Mouse (Mus musculus): Measurements from ENCODE around the gene Unkl. TPM values are rescaled to one million over a fixed set of nuclear protein-coding genes. Genes with fewer than 3 reads are reported as not detected.
A peak's percentile ranks its signal among the peaks of the same experiment; 100 is the strongest.

Gene Unkl
- polyA plus RNA-seq, 1 experiment from 2014 or later, result 6.5 TPM

DNA sequence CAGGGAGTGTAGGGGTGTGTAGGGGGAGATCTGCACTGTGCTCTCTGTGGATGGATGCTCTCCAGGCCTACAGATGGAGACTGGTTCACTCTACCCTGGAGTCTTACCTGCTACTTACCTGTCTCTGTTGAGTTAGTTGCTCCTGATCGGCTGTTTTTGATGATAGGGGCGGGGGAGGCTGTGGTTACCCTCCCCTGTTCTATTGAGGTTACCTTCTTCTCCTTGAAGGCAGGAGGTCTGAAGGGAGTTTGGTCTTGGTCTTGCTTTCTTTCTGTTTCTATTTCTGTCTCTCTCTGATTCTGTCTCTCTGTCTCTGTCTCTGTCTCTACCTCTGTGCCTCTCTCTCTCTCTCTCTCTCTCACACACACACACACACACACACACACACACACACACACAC lies 66.9 kb downstream of the Unkl start:
- Histone ChIP-seq H3K4me1 (replicated peaks; ENCODE audit: control insufficient read depth, insufficient read depth, low read length) (peaks cover 24% of the 10 kb centered on the region), H3K4me3 (ENCODE audit: low read depth, low read length) (no peak overlapping the region), H3K9me3 (ENCODE audit: control insufficient read depth, low read length) (no peaks in the 10 kb centered on the region), H3K27ac (ENCODE audit: low read depth, low read length) (no peak overlapping the region), H3K36me3 (ENCODE audit: control insufficient read depth, insufficient read depth, low read length) (peaks cover 3% of the 10 kb centered on the region; the same call in 1 of the 2 replicates), H3K27me3 (ENCODE audit: control insufficient read depth, insufficient read depth, low read length) (peaks cover 19% of the 10 kb centered on the region), H3K9ac (ENCODE audit: low read length) (no peak overlapping the region), H3K4me2 (ENCODE audit: low read depth, low read length, severe bottlenecking) (no peak overlapping the region)
- WGBS, result 72% methylated on average over 2 of the region's 2 CpGs
- DNase-seq (ENCODE audit: low spot score) (no peak), ATAC-seq (replicated peaks; ENCODE audit: low FRiP score) (no peak)

DNA sequence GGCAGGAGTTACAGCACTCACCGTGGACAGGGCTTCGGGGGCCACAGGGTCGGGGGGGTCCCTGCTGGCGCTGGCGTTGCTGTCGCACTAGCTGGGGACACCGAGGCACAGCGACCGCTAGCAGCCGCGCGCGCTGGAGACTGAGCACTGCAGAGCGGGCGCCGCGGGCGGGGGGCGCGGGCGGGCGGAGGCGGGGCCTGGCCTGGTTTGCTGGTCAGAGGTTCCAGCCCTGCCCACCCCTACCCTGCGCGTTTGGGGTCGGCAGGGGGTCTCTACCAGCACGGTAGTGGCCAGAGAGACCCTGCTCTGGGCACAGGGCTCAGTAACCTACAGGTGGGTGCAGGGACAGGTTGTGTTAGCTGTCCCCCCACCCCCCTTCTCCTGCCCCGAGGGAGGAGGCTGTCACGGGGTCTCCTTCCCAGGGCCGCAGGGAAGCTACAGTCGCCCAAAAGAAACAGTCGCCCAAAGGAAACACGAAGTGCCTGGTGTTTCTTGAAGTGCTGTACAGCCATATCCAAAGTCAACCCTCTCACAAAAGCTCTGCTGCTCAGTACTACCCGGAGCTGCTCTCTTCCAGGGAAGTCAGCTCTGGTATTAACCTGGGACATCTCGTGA lies 68.0 kb downstream of the Unkl start, which contains the start of gene Baiap3:
Gene Baiap3, minus strand, starts transcription at position 225 of the 615 bp plus-strand sequence.
- 4% methylated on average over 35 of the region's 35 CpGs for WGBS
- H3K36me3 ChIP-seq (ENCODE audit: control insufficient read depth, insufficient read depth, low read length), result peaks cover 3% of the 10 kb centered on the region; the same call in 1 of the 2 replicates
- DNase-seq (ENCODE audit: low spot score) (peak; percentile 74), ATAC-seq (replicated peaks; ENCODE audit: low FRiP score) (peak; percentile 63)
- peaks cover 24% of the 10 kb centered on the region for H3K4me1 ChIP-seq (replicated peaks; ENCODE audit: control insufficient read depth, insufficient read depth, low read length)
- no peak within 1 kb of the TSS for H3K27ac ChIP-seq (ENCODE audit: low read depth, low read length)
- H3K4me3 ChIP-seq (ENCODE audit: low read depth, low read length), result peak within 1 kb of the TSS; percentile 26
- peak within 1 kb of the TSS; percentile 23; the same call in 1 of the 2 replicates for H3K9ac ChIP-seq (ENCODE audit: low read length)
- H3K9me3 ChIP-seq (ENCODE audit: control insufficient read depth, low read length), result no peaks in the 10 kb centered on the region
- H3K4me2 ChIP-seq (ENCODE audit: low read depth, low read length, severe bottlenecking), result peak within 1 kb of the TSS; percentile 50
- peaks cover 19% of the 10 kb centered on the region for H3K27me3 ChIP-seq (ENCODE audit: control insufficient read depth, insufficient read depth, low read length)

DNA sequence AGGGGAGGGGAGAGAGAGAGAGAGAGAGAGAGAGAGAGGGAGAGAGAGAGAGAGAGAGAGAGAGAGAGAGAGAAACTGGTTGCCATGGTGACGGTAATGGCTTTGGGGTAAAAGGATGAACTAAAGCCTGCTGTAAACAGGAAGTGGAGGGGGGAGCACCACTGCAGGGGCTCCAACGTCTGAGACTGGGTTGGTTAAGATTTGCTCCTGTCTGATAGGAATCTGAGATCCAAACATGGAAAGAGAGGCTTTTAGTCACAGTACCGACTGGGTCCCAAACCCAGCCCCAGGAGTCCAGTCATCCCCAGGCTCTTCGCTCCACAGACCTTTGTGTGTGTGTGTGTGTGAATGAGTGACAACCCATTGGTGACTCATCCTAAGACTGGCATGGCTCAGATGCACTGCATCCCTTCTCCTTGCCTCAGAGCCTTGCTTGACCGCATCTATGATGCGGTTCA lies 69.6 kb downstream of the Unkl start:
- Histone ChIP-seq H3K4me3 (ENCODE audit: low read depth, low read length) (no peak overlapping the region), H3K4me1 (replicated peaks; ENCODE audit: control insufficient read depth, insufficient read depth, low read length) (peaks cover 21% of the 10 kb centered on the region), H3K9me3 (ENCODE audit: control insufficient read depth, low read length) (no peaks in the 10 kb centered on the region), H3K27me3 (ENCODE audit: control insufficient read depth, insufficient read depth, low read length) (peaks cover 19% of the 10 kb centered on the region), H3K27ac (ENCODE audit: low read depth, low read length) (no peak overlapping the region), H3K36me3 (ENCODE audit: control insufficient read depth, insufficient read depth, low read length) (peaks cover 8% of the 10 kb centered on the region), H3K9ac (ENCODE audit: low read length) (no peak overlapping the region), H3K4me2 (ENCODE audit: low read depth, low read length, severe bottlenecking) (no peak overlapping the region)
- DNase-seq (ENCODE audit: low spot score) (no peak), ATAC-seq (replicated peaks; ENCODE audit: low FRiP score) (no peak)
- whole genome bisulfite sequencing, result 69% methylated on average over 6 of the region's 6 CpGs

DNA sequence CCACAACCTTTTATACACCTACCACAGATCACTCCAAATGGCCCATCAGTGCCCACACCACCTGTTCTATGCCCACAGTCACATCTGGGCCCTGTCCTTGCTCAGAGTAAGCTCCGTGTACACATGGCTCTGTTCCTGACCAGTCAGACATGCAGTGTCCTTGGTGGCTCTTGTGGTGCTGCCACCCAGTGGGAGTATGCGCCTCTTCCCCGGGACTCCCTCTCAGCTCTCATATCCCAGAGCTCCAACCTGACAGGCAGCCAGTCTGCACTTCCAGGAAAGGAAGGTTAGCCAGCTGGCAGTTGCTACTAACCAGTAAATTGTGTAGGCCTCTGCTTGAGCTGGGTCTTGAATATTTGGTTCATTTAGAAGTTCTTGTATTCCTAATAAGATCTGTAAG lies 76.3 kb downstream of the Unkl start:
- WGBS, result 84% methylated on average over 3 of the region's 3 CpGs
- no peaks in the 10 kb centered on the region for H3K9me3 ChIP-seq (ENCODE audit: control insufficient read depth, low read length)
- ATAC-seq (replicated peaks; ENCODE audit: low FRiP score) (no peak), DNase-seq (ENCODE audit: low spot score) (no peak)
- no peak overlapping the region for H3K9ac ChIP-seq (ENCODE audit: low read length)
- peaks cover 51% of the 10 kb centered on the region for H3K36me3 ChIP-seq (ENCODE audit: control insufficient read depth, insufficient read depth, low read length)
- H3K27ac ChIP-seq (ENCODE audit: low read depth, low read length), result no peak overlapping the region
- H3K4me3 ChIP-seq (ENCODE audit: low read depth, low read length), result no peak overlapping the region
- H3K4me1 ChIP-seq (replicated peaks; ENCODE audit: control insufficient read depth, insufficient read depth, low read length), result no peaks in the 10 kb centered on the region
- no peak overlapping the region for H3K4me2 ChIP-seq (ENCODE audit: low read depth, low read length, severe bottlenecking)
- no peaks in the 10 kb centered on the region for H3K27me3 ChIP-seq (ENCODE audit: control insufficient read depth, insufficient read depth, low read length)

DNA sequence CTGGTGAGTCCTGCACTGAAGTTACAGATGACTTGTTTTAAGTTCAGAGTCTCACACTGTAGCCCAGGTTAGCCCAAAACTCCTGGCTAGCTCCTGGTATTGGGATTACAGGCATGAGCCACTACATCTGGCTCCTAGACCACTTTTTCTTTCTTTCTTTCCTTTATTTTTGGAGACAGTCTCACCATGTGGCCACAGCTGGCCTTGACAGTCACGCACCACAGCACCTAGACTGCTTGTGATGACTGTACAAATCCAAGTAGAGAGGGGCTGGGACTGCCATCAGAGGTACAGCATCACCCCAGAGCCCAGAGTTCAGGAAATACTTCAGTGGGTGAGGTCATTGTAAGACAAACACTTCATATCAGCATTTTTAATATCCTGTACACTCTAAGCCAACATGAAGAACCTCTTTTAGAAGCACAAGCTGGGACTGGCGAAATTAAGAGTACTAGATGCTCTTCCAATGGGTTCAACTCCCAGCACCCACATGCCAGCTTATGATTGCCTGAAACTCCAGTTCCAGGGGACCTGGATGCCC lies 82.7 kb downstream of the Unkl start:
- Histone ChIP-seq H3K4me2 (ENCODE audit: low read depth, low read length, severe bottlenecking) (peak overlapping the region; percentile 89), H3K36me3 (ENCODE audit: control insufficient read depth, insufficient read depth, low read length) (peaks cover 28% of the 10 kb centered on the region), H3K4me1 (replicated peaks; ENCODE audit: control insufficient read depth, insufficient read depth, low read length) (peaks cover 9% of the 10 kb centered on the region), H3K9ac (ENCODE audit: low read length) (peak overlapping the region; percentile 12; the same call in 1 of the 2 replicates), H3K27ac (ENCODE audit: low read depth, low read length) (no peak overlapping the region), H3K9me3 (ENCODE audit: control insufficient read depth, low read length) (no peaks in the 10 kb centered on the region), H3K27me3 (ENCODE audit: control insufficient read depth, insufficient read depth, low read length) (no peaks in the 10 kb centered on the region), H3K4me3 (ENCODE audit: low read depth, low read length) (peak overlapping the region; percentile 99)
- ATAC-seq (replicated peaks; ENCODE audit: low FRiP score) (no peak), DNase-seq (ENCODE audit: low spot score) (no peak)
- 88% methylated on average over 2 of the region's 2 CpGs for WGBS

DNA sequence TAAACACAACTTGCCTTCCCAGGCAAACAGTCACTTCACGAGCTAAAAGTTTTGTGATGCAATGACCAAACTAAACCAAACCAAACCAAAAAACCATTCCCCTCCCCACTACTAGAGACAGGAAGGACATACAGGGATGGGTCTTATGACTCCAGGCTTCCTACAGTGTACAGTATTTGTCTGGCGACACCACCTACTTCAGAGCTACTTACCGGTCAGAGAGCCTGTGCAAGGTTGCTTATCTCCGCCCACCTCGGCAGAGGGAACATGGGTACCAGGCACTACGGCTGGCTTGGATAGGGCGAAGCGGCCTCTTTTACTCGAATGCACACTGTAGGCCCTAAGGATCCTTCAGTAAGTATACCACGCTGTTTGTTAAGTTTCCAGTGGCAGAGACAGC lies 84.1 kb downstream of the Unkl start:
- Histone ChIP-seq H3K4me3 (ENCODE audit: low read depth, low read length) (peak overlapping the region; percentile 99), H3K4me2 (ENCODE audit: low read depth, low read length, severe bottlenecking) (peak overlapping the region; percentile 89), H3K27ac (ENCODE audit: low read depth, low read length) (peak overlapping the region; percentile 97; the same call in 1 of the 2 replicates), H3K36me3 (ENCODE audit: control insufficient read depth, insufficient read depth, low read length) (peaks cover 16% of the 10 kb centered on the region), H3K27me3 (ENCODE audit: control insufficient read depth, insufficient read depth, low read length) (no peaks in the 10 kb centered on the region), H3K9ac (ENCODE audit: low read length) (peak overlapping the region; percentile 100), H3K4me1 (replicated peaks; ENCODE audit: control insufficient read depth, insufficient read depth, low read length) (peaks cover 9% of the 10 kb centered on the region), H3K9me3 (ENCODE audit: control insufficient read depth, low read length) (no peaks in the 10 kb centered on the region)
- ATAC-seq (replicated peaks; ENCODE audit: low FRiP score), result no peak
- no peak for DNase-seq (ENCODE audit: low spot score)
- WGBS, result 1% methylated on average over 10 of the region's 10 CpGs

DNA sequence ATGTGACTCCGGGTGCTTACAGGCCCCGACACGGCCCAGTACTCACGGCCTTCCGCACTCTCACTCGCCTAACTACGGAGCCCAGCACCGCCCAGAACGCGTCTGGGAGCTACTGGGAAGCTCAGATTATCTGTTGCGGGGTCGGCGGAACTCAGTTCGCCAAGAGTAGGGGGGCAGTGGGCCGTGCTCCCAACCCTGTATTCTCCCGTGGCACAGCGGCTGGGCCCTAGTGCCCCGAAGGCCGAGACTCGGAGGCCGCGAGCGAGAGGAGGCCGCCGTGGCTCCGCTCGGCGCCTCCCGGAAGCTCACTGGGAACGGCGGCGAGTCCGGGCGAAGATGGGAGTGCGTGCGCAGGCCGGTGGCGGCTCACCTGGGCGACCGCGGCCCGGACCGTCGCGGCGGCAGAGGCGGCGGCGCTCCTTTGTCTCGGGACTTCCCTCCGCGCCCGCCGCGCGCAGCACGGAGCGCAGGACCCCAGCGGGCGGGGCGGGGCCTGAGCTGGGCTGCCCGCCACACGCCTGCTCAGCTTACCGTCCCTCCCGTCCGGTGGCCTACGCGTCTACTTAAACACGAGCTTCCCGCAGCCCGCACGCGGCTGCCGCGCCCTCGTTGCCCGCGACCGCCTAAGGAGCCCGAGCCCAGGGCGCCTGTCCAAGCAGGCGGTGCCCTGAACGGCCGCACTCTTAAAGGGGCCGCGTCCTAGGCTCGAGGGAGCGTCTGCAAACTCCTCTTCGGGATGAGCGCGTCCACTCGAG lies 84.9 kb downstream of the Unkl start:
- WGBS, result under 1% methylated on average over 76 of the region's 92 CpGs
- Histone ChIP-seq H3K9ac (ENCODE audit: low read length) (peak overlapping the region; percentile 100), H3K4me3 (ENCODE audit: low read depth, low read length) (peak overlapping the region; percentile 99), H3K9me3 (ENCODE audit: control insufficient read depth, low read length) (no peaks in the 10 kb centered on the region), H3K4me1 (replicated peaks; ENCODE audit: control insufficient read depth, insufficient read depth, low read length) (peaks cover 9% of the 10 kb centered on the region), H3K27me3 (ENCODE audit: control insufficient read depth, insufficient read depth, low read length) (no peaks in the 10 kb centered on the region), H3K4me2 (ENCODE audit: low read depth, low read length, severe bottlenecking) (peak overlapping the region; percentile 89), H3K36me3 (ENCODE audit: control insufficient read depth, insufficient read depth, low read length) (peaks cover 8% of the 10 kb centered on the region), H3K27ac (ENCODE audit: low read depth, low read length) (peak overlapping the region; percentile 97)
- DNase-seq (ENCODE audit: low spot score) (peak; percentile 94), ATAC-seq (replicated peaks; ENCODE audit: low FRiP score) (peak; percentile 92)

DNA sequence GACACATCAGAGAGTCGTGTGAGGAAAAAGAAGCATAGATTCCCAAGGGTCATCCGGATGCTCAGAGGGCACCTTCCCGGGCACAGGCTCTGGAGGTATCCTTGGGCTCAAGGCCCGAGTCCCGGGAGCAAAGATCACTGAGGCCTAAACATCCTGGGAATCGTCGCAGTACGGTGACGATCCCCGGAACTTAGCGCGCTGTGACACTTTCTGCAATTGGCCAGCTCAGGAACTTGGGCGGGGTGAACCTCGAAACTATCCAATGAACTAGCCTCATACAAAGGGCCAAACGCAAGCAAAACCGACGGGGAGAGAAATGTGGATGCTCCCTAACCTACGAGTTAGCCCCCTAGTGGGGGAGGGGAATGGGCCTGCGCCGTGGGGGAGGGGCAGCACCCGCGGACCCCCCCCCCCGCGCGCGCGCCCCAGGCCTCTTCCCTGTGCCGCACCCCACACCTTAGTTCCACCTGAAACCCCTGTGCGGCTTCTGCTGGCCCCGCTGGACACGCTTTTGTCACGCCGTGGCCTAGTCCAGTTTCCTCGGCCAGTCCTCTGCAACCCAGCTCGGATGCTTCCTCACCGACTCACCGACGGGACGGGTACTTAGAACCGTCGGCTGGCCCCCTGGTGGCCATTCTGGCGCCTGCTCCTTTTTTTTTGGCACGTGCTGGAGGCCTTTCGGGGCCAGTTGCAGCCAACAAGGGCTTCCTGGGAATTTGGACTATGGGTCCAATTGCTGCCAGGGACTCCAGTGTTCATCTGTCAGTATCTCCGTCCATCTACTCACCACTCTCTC lies 85.7 kb downstream of the Unkl start:
- peaks cover 1% of the 10 kb centered on the region; the same call in 1 of the 2 replicates for H3K36me3 ChIP-seq (ENCODE audit: control insufficient read depth, insufficient read depth, low read length)
- H3K9me3 ChIP-seq (ENCODE audit: control insufficient read depth, low read length), result no peaks in the 10 kb centered on the region
- H3K9ac ChIP-seq (ENCODE audit: low read length), result peak overlapping the region; percentile 100
- peak overlapping the region; percentile 97 for H3K27ac ChIP-seq (ENCODE audit: low read depth, low read length)
- no peaks in the 10 kb centered on the region for H3K27me3 ChIP-seq (ENCODE audit: control insufficient read depth, insufficient read depth, low read length)
- DNase-seq (ENCODE audit: low spot score) (peak; percentile 96), ATAC-seq (replicated peaks; ENCODE audit: low FRiP score) (peak; percentile 89)
- H3K4me1 ChIP-seq (replicated peaks; ENCODE audit: control insufficient read depth, insufficient read depth, low read length), result peaks cover 9% of the 10 kb centered on the region
- peak overlapping the region; percentile 99 for H3K4me3 ChIP-seq (ENCODE audit: low read depth, low read length)
- 1% methylated on average over 41 of the region's 45 CpGs for WGBS
- H3K4me2 ChIP-seq (ENCODE audit: low read depth, low read length, severe bottlenecking), result peak overlapping the region; percentile 55

Measured in forebrain, embryonic 11.5 days (tissue).